Mouse (Mus musculus) B cell, adult (primary cell): Measurements from ENCODE around the gene Ripply1. TPM values are rescaled to one million over a fixed set of nuclear protein-coding genes. Genes with fewer than 3 reads are reported as not detected.

Experiments
- total RNA-seq: library from RNA; stranded (reverse); gene quantifications from 4 replicates; pipeline ENCODE4 v1.2.4, GENCODE M21; 2023; ENCODE audit not compliant: inconsistent age

The Ripply1 gene
- total RNA-seq = not detected in 4 replicates

DNA sequence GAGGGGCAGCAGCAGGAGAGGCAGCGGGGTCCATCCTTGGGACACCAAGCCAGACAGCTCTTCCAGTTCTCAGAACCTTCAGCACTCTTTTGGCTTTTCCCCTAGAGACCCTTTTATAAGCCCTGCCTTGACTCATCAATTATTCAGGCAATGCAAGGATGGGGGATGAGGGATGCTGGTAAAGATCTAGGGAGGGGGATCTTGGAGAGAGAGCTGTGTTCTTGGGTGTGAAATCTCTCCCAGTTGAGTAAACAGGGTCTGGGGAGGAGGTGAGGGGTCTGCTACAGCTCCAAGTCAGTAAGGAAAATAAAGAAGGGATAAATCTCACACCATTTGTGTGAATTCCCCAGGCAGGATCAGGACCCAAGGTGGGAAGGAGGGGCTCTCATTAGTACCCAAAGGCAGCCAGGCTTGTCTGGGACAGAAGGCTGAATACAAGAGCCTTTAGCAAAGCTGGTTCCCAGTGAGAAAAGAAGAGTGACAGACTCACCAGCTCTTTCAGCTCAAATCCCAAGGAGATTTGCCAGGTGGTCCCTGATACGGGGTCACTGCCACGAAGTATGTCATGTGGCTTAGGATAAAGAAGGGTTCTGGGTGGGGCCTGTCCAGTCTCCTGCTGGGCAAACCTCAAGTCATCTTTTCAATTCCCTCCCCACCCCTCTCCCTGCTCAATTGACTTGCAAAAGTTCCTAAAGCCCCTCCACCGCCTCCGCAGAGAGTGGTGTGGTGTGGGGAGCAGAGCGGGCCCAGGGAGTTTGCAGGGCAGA lies at the start of gene Ripply1:
TSS of gene Ripply1 (minus strand) at position 76 of the 767 bp plus-strand sequence.

GRCm38 (mm10) chrX:139800406-139800878 lies 18.3 kb upstream of the Ripply1 start, which contains the start of gene Cldn2:
Gene Cldn2, plus strand, starts transcription at chrX:139800828.

Other genes with a start within 250 kb of the Ripply1 start
- gene Rnf128, start 219.0 kb downstream of the Ripply1 start, total RNA-seq = not detected in 4 replicates
- 5.8 to 7.9 TPM (median 6.8 TPM) in 4 replicates for gene Tbc1d8b, start 97.4 kb downstream of the Ripply1 start, total RNA-seq
- gene Gm15013, start 67.9 kb downstream of the Ripply1 start, total RNA-seq = not detected in 4 replicates
- gene Cldn2, start 18.5 kb upstream of the Ripply1 start, total RNA-seq = not detected in 4 replicates
- not detected in 4 replicates for gene Morc4, start 89.3 kb upstream of the Ripply1 start, total RNA-seq
- 23.7 to 30.3 TPM (median 25.8 TPM) in 4 replicates for gene Rbm41, start 216.2 kb upstream of the Ripply1 start, total RNA-seq